Mouse (Mus musculus) T-cell, adult 2 months (primary cell): ENCODE results near the gene Edem3.
"Not testable (repeated sequence)": the region's sequence is repeated elsewhere in the genome, so short reads cannot be mapped to it uniquely, and the experiment has no call there.

Experiments
- DNase-seq: peaks from one replicate; pipeline ENCODE4 v3.0.0; 2022; ENCODE audit warnings: low spot score

The Edem3 gene

DNA sequence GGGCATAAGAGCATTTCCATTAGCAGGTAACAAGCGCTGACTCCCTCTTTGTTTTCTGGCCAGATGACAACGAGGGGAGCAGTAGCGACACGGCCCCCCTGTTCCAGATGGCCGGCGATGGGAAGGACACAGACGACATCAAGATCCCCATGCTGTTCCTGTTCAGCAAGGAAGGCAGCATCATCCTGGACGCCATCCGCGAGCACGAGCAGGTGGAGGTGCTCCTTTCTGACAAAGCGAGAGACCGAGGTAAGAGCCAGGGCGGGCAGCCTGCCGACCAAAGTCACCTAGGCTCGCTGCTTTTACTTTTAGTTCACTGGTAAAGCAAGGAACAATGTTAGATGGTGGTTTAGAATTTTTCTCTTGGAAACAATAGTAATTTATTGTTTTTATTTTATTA, 56.3 kb downstream of the Edem3 start:
- no peak for DNase-seq

DNA sequence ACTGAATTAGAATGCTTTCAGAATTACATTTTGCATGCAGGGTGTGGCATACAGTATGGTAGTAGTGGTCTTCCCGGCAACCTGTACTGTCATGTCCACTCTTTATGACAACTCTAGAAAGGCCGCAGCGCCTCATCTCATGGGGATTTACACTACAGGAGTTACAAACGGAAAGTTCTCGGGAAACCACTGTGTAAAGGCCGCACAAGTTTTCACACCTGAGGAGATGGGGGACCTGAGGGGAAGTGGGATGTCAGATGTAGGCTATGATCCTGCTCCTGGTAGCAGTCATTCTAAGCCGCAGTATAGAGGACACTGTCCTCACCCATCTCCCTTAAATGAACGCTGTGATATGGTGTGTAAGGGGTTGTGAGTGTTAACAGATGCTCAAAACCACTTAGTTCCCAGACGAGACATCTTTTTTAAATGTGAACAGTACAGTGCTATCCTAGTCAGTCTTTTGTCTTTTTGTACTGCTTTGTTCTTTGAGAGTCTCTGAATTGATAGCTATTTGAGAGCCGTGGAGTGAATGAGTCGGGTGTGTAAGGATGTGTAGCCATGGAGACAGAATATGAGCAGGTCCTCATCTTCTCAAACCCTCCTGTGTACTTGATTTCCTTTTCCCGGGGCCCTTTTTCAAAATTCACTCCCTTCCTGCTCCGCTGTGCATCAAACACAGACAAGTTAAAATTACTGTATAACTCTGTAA, 57.0 kb downstream of the Edem3 start:
- DNase-seq, result no peak

DNA sequence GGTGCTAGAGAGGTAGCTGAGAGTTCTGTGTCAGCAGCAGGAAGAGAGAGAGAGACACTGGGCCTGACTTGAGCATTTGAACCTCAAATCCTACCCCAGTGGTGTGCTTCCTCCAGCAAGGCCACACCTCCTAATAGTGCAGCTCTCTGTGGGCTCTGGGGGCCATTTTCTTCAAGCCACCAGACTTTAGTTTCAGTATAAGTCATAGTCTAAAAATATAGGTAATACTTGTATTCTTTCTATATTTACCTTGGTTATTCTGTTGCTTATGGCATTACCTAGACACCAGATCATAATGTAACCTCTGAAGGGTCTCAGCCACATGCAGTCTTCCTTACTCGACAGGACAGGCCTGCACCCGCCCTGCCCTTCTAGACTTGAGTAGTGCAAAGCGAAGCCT, 60.9 kb downstream of the Edem3 start:
- no peak for DNase-seq

- DNase-seq, result no peak
These were observed 64.0 kb downstream of the Edem3 start for GRCm38 (mm10) chr1:151819190-151819589.

GRCm38 (mm10) chr1:151820457-151820856, 65.3 kb downstream of the Edem3 start:
- DNase-seq, result peak; percentile 30

- no peak for DNase-seq
These were observed 69.9 kb downstream of the Edem3 start for GRCm38 (mm10) chr1:151825065-151825464.

DNA sequence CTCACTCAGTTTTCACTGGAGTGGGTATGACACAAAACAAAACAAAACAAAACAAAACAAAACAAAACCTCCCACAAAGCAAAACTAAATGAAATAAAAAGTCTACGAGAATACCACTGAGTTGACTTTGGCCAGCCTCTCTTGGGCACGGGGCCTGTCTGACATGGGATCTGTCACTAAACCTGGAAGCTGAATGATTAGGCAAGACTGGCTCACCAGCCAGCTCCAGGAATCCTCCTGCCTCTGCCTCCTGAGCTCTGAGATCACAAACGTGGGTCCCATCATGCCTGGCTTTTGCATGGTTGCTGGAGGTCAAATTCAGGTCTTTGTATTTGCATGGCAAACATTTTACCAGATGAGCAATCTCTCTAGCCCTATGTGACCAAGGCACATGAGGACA, 76.6 kb downstream of the Edem3 start:
- DNase-seq, result no peak

DNA sequence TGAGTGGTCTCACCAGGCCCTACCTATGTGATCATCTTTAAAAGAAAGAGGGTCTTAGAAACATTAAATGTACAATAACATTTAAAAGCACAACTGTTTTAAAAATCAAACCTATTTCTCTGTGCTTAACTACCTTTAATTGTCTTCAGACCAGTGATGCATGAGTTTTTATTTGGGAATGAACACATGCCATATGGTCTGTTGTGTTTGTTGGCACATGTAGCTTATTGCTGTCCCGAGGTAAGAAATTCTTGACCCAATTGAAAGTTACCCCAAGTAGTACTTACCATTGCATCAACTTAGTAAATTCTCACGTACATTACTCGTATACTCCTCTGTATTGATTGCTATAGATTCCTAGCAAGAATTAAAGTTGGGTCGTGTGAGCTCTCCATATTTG, 80.1 kb downstream of the Edem3 start:
- DNase-seq, result no peak

DNA sequence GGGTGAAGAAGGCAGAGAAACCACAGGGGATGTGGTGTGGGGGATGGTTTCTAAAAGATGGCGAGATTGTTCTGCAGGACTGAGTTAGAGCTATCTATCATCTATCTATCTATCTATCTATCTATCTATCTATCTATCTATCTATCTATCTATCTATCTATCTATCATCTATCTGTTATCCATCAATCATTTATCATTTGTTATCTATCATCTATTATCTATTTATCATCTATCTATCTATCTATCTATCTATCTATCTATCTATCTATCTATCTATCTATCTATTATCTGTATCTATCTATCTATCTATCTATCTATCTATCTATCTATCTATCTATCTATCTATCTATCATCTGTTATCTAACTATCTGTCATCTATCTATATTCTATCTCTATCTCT, 85.2 kb downstream of the Edem3 start:
- DNase-seq, result not testable (repeated sequence)

- no peak for DNase-seq
These were observed 90.2 kb downstream of the Edem3 start for GRCm38 (mm10) chr1:151845252-151845832.

- no peak for DNase-seq
These were observed 91.0 kb downstream of the Edem3 start for GRCm38 (mm10) chr1:151845926-151846782.

DNA sequence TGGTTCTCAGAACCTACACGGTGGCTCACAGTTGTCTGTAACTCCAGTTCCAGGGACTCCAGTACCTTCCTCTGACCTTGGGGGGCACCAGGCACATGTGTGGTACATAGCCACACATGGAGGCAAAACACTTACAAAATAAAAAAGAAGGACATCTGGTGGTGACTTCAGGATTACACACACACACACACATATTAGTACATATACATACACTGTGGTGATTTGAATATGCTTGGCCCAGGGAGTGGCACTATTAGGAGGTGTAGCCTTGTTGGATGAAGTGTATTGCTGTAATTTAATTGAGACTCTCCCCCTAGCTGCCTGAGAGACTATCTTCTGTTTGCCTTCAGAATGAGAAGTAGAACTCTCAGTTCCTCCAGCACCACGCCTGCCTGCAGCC, 93.1 kb downstream of the Edem3 start:
- no peak for DNase-seq

DNA sequence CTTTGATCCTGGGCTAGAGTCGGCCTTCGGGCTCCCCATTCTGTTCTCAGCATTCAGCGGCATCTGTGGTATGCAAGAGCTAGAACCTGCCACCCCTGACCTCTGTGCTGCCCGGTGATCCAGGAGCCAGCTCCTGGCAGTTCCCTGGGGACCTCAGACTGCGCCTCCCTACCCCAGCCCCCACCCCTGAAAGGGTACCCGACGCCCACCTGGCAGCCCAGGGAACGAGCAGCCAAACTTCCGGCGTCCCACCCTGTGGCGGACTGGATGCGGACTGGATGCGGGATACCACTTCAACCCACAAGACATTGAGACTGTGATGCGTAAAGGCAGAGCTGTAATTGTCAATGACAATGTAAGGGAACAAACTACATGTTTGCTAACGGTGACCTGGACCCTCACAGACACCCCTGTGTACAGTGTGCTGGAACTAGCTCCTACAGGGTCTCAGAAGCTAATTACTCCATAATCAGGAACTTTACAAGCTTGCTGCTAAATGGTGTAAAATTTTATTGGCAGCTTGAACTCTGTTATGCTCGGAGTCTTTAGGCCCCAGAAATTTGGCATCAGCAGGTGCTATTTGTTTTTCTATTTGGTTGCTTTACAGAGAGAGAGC, 94.9 kb downstream of the Edem3 start:
- DNase-seq, result no peak

GRCm38 (mm10) chr1:151851051-151851848, 96.1 kb downstream of the Edem3 start:
- no peak for DNase-seq

- no peak for DNase-seq
These were observed 96.8 kb downstream of the Edem3 start for GRCm38 (mm10) chr1:151851976-151852375.

DNA sequence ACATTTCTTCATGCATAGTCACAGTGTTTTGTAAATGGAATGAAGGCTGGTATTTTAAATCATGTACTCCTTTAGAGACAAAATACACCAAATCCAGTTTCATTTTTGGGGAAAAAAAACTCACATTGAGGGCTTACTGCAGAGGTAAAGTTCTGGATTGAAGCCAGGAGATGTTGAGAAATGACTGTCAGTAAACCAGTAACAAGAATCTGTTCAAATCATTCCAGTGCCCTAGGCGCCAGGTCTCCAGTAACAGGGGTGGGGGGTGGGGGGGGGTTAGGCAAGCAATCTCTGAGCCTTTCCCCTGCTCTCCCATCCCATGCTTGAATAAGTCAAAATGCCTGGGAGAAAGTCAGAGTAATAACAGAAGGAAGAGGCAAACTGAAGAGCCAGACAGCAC, 100.4 kb downstream of the Edem3 start:
- DNase-seq, result no peak

DNA sequence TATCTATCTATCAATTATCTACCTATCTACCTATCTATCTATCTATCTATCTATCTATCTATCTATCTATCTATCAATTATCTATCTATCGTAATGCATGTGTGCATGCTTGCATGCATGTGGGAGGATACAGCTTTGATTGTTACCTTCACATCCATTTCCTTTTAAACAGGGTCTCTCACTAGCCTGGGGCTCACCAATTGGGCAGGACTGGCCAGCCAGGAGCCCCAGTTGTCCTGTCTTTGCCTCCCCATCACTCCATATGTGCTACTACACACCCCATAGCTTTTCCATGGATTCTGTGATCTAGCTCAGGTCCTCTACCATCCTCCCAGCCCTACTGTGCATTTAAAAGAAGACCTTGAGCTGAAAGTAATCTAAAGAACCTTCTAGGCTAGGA, 103.3 kb downstream of the Edem3 start:
- DNase-seq, result no peak

- no peak for DNase-seq
These were observed 106.3 kb downstream of the Edem3 start for GRCm38 (mm10) chr1:151861334-151861995.

- no peak for DNase-seq
These were observed 106.9 kb downstream of the Edem3 start for GRCm38 (mm10) chr1:151862109-151862508.

- DNase-seq, result no peak
These were observed 108.1 kb downstream of the Edem3 start for GRCm38 (mm10) chr1:151863135-151863796.

- no peak for DNase-seq
These were observed 108.6 kb downstream of the Edem3 start for GRCm38 (mm10) chr1:151863797-151864147.
